Mouse (Mus musculus) kidney, adult 8-10 months (tissue): ENCODE measurements around the gene 2700049A03Rik.

Experiments
- DNase-seq, 2 experiments: peaks; one replicate each; pipeline ENCODE4 v3.0.0; 2022

Gene 2700049A03Rik

DNA sequence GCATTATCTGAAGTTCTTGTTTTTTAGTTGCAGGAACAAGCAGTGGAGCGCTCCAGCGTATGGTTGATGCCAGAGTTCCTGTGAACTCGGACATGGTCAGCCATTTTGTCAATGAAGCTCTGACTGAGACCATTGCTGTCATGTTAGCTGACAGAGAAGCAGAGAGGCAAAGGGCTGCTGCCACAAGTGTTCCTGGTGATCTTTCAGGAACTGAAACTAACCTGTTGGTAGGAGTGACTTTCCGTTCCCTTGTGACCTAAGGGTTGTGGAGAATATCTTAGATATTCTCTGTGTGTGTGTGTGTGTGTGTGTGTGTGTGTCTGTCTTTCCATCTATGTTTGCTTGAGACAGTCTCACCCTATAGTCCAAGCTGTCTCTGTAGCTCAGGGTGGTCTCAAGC is 47.7 kb downstream of the 2700049A03Rik start:
- DNase-seq, result no peak

DNA sequence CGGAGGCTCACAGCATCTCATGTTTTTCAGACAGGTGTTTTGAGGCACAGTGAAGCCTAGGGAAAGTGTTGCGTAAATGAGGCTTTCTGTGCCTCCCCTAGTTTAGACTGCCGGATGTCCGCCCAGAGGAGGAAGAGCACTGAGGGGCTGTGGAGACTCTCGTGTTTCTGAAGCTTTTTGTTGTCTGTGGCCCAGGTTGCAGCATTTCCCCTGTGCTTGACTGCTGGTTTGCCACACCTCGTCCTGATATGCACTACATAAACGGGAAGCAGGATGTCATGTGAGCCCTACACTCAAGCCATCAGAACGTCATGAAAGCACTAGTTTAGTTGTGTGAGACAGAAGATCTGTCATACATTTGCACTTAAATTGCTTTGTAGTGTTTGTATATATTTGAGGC is 56.1 kb downstream of the 2700049A03Rik start:
- no peak for DNase-seq

DNA sequence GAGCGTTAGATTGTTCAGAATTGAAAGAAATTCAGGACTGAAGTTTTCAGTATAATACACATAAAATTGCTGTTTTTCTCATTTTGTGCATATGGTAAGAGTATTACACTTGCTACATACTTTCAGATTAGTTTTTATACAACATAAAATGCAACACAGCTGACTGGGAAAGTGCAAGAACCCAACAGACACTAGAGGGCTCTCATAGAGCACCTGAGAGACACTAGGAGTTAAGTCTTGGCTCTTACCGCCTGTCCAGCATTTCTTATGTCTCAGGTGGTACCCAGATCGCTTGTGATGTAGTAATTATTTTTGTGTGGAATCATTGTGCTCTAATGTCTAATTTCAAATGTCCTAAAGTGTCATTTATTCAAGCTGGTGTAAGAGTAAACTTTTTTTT is 61.0 kb downstream of the 2700049A03Rik start:
- DNase-seq, result peak in 1 of 2 experiments; percentile 23

DNA sequence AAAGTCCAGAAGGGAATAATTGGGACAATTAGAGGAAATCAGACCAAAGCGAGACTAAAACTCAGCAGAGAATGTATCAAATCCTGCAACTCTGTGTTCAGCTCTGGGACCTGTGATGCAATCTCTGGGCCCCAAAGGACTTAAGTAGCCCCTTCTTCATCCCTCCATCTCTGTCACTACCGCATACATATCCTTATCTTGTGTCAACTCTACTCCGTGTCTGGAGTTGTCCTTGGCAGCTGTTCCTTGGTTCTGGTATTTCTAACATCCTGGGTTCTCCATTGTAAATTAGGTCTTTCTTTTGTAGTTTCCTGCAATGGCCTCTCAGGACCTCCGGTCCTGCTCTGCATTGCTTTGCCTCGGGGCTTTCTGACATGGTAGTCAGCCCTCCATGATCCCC is 65.1 kb downstream of the 2700049A03Rik start:
- no peak for DNase-seq

DNA sequence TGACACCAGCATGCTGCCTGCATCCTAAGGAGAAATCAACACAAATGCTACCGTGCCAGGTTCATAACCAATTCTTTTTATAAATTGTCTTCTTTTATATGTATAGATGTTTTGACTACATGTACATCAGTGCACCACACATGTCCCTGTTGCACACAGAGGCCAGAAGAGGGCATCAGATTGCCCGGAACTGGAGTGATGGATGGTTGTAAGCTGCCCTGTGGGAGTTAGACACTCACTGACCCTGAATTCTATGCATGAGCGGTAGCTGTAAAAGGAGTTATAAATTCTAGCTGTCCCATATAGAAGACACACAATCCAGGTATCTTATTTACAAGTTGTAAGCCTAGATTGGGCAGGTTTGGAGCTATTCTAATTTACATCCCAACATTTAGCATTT is 67.7 kb downstream of the 2700049A03Rik start:
- no peak for DNase-seq

DNA sequence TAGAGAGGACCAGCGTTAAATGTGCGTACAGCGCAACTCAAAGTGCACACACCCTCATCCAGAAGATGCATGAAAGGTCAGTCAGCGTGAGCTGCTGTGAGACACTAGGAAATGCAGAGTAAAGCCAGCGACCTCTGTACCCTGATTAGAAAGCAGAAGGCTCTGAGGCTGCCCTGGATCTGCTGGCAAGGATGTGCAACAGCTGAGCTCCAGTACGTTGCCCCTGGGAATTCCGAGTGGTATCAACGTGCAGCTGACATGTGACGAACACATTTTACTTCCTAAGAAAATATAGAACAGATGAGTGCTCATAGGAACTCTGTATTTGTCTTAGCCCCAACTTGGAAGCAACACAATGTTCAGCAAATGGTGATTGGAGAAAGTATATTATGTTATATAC is 80.5 kb downstream of the 2700049A03Rik start:
- no peak for DNase-seq

DNA sequence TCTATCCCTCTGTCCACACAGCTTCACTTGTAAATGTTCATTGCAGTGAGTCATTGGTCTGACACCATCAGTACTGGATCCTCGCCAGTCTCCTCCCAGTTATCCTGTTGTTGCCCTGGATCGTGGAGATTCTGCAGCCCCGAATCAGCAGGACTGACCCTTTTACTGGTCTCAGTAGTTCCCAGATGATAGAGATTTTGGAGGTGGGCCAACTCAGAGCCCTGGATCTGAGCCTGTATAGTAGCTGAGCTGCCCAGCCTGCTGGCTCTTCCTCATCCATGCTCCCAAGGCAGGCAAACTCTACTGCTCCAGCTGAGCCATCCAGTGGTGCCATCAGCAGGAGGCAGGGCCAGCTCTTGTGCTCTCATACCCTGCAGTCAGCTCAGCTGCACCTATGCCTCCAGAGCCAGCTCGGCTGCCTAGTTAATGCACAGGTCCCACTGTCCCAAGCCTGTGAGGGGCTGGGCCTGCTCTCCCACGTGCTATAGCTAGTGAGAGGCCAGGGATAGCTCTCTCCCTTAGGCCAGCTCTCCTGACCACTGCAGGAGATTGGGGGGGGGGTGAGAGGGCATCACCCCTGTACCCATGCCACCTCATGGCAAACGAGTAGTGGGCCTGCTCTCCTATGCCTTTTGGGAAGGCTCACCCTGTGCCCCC is 81.3 kb downstream of the 2700049A03Rik start:
- DNase-seq, result no peak

DNA sequence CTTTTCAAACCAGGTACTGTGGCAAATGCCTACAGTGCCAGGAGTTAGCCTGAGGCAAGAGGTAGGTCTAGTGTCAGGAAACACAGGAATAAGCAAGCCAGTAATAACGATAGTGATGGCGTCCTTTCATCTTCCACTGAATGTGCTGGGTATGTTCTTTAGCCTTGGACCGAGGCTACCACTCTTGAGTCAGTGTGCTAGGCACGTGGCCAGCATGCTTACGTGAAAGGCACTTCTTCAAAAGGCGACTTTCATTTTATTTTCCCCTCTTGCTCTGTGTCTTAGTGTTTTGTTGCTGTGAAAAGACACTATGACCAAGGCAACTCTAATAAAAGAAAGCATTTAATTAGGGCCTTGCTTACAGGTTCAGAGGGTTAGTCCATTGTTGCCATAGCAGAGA is 86.1 kb downstream of the 2700049A03Rik start:
- DNase-seq, result no peak

DNA sequence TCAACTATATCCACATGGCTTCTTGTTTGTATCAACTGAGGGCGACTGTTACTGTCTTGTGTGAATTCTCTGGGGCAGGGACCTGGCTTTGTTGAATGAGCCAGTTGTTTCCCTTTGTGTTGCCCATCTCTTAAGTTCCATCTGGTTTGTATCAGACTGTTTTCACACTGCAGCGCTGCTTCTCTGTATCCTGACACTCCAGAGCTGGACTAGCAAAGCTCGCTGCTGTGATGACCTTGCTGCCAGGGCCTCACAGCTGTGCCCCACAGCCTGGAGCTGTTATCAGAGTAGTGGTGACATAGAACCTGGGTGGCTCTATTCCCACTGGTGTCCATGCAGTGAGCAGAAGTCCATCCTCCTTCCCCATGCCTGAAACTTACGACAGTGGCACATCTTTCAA is 91.1 kb downstream of the 2700049A03Rik start:
- no peak for DNase-seq

DNA sequence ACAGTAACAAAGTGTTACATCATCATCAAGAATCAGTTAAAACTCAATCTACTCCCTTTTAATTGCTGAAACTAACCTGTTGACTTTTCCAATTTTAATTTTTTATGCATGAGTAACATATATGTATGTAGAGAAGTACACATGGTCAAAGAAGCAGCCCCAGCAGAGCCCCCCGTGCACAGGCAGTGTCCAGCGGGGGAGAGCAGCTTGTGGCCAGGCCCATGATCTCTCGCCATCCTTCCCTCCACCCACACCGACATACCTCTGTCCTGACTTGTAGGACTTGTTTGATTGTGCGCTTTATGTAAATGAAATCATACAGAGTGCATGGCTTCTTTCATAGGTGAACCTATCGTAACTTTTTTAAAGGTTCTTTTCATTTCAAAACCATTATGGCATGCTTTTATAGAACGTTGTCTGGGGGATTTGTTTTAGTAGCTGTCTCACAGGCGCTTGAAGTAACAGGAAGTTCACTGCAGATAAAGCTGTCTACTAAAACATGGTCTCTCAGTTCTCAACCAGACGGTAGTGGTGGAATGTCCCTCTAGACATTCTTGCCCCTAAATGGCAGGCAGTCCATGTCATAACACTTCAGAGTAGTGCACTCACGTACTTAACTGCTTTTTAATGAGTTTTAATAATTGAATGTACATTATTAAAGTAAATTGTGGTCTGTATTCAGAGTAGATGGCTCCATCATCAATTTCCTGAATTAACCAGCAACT is 92.4 kb downstream of the 2700049A03Rik start:
- no peak for DNase-seq

DNA sequence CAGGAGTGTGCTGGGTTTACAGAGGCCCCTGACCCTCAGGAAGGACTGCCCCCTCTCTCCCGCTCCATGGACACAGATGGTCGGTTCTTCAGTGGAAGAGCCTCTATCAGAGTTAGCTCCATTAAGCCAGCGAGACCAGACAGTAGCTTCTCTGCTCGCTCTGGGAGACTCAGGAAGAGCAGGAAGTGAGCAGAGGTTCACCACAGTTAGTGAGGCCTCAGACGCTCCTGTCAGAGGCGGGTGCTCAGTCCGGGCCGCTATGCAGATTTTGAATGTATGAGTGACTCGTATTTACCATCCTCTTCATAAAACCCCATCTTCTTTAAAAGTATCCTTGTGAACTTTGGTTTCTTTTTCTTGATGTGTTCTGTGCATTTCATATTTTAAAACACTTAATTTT is 94.9 kb downstream of the 2700049A03Rik start:
- DNase-seq, result no peak

DNA sequence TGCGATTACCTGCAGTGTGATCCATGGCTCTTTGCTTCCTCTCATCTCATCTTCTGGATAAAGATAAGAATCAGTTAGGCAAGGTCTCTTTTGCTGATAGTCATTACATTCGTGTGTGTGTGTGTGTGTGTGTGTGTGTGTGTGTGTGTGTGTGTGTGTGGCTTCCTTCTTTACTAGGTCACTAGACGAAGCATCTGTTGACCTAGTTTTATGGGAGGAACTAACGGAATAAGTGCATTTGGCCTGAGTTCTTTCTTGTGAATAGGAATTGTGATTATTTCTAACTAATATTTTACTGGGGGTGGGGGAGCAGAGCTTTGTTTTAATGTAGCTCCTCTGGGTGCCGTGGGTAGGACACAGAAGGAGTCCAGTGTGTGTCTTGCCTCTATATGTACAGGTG is 96.8 kb downstream of the 2700049A03Rik start:
- DNase-seq, result no peak

DNA sequence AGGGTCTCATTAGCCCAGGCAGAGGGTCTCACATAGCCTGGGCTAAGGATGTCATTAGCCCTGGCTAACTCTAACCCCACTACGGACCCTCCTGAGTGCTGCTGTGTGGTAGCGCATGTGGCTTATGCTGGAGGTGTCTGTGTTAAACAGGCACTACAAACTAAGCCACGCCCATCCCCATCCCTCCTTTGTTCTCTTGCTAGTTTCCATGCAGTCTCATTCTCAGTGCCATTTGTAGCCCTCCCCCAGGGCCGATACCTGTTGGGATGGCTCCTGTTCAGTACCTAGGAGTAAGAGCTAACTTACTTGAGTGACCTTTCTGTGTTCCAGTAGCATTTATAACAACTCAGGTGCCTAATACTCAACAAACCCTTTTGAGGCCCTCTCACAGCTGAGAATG is 100.4 kb downstream of the 2700049A03Rik start:
- no peak for DNase-seq

DNA sequence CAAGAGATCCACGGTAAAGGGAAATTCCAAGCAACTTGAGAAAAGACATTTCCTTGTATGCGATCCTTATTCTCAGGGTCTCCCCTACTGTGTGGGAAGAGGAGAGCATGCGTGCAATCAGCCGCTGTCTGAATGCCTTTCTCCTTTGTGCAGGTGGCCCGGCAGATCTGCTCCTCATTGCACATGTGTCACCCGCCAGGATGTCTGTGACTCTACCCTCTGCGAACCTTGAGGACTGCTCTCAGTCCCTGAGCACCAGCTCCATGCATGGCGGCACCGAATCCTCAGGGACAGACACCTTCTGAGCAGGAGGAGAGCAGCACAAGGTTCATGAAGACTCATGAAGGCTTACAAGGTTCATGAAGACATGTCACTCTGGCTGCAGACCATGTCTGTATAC is 106.1 kb downstream of the 2700049A03Rik start:
- DNase-seq, result no peak

DNA sequence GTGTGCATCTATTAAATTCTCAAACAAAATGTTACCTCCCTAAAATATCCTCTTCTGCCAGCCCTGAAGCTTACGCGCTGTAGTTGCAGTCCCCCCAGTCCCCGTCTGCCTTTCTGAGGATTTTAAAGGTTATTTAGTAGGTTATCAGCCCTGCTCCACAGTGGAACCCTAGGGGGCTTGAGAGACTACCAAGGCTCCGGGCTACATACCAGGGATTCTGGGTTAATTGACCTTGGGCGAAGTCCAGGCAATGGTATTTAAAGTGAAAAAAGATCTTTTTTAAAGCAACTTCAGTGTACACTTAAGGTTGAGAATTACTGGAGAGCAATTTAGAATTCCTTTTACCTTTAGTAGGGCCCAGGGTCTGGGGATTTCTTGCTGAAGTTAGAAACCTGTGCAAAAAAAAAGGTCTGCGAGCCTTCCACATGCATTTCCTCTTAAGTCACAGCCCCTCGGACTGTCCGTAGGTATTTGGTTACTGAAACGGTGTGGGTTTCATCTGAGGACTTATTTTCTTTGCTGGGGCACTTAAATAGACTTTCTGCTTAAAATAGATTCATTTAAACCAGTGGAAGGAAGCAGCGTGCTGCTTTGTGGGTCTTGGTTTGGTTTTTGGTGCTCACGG is 108.2 kb downstream of the 2700049A03Rik start:
- peak; percentile 9 for DNase-seq

DNA sequence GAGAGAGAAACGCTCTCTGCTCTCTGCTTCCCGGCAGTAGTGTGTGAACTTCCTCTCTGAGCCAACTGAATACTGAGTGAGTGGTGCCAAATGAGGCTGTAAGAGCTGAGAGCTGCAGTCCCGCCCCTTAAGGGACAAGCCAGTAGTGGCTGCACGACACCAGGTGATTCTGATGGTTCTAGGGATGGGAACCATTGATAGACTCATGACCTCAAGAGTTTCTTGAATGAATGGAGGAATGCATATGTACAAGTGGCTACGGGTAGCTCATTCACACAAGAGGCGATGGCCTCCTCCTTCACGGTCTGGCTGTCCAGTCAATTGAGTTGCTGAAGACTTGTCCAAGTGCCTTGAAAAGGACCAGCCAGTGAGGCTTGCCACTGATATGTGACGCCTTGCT is 110.5 kb downstream of the 2700049A03Rik start:
- no peak for DNase-seq

DNA sequence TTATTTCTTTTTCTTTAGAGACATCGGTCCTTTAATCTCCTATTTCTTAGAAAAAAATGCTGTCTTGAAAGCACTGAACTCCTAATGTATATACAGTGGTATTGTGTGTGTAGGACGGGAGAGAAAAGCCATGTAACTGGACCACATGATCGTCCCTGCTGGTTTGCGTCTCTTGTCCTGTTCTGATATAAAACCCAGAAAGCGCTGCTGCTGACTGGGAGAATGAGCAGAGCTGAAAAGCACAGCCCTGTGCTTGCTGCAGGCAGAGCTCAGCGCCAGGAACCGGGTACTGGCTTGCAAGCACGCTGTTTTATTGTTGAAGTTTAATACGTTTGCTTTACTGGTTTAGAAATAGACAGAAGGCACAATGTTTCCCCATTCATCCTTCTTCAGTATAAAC is 112.7 kb downstream of the 2700049A03Rik start:
- no peak for DNase-seq

DNA sequence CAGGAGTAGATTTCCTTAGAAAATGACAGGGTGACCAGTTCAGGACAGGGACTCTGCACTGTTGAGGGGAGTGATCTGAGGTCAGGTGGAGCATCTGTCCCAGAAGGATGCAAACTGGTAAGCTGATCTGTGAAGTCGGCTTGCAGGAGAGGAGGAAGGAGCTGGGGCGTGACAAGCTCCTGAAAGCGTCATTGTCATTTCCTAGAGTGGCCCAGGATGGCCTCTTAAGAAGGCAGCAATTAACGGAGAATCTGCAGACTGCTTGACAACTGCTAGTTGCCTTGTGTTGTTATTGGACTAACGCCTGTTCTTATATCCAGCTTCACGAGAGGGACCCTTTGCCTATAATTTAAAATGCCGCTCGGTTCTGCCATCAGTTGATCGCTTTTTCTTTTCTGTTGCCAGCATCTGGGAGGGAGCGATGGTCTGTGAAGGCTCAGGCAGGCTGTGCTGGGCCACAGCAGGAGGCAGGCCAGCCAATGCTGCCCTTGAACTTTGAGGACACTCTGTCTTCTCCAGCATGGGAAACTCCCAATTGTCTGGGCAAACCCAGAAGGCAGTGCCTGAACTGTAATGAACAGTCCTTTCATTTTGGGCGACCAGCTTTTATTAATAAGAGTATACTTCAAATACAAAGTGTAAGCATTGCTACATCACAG is 116.0 kb downstream of the 2700049A03Rik start:
- no peak for DNase-seq

DNA sequence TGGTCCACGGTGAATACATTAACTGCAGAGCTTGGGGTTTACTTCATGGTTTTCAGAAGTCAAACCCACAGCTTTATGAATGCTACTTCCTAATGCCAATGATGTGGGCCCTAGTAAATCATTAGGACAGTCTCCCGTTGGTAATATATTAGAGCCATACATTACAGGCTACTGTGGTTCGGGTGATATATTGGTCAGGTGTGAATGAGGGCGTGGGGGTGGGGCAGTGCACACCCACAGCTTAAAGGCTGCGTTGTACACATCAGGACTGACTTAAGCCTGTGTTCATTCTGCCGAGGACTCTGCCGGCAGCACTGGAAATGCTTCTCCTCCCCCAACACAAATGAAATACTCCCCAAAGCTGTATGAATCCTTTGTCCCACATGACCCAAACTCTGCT is 118.1 kb downstream of the 2700049A03Rik start:
- DNase-seq, result no peak

DNA sequence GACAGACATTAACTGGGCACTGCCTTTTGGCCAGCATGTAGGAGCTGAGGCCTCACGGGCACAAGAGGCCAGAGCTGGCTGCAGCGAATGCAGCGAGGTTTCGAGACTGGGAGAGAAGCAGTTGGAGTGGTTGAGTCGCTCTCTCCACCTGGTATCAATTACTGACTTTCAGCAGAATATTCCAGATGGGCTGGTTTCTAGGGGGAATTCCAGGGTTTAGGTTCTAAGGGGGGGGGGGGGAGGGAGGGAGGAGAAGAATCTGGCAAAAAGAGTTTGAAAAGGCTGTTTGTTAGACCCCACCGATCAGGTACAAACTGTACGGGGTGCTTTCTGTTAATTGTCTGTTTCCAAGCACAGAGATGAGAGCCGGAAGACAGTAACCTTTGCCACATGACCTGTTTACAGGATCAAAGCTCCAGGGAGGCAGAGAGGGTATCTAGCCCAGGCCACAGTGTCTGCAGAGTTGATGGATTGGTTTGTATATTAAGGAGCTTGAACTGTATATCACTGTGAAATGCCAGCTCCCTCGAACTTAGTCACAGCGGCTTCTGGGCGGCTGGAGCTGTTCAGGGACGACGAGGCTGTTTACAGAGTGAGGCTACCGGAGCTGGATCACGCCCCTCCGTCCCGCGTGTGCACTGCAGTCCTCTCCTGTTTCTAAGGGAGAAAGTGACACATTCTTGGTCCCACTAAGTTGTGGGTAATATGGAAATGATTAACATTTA is 121.7 kb downstream of the 2700049A03Rik start:
- no peak for DNase-seq

DNA sequence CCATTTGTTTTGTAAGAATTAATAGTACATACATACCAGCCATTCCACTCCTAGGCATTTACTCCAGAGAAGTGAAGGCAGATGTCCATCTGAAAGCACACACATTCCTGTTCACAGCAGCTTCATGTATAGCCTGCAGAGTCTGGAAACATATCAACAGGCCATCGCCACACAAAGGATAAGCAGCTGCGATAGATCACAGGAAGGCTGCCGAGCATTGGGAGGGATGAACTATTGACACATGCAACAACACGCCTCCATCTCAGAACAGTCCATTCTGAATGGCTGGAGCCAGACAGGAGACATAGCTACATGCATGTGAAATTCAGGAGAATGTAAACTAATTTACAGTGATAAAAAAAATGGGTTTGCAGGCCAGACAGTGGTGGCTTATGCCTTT is 127.6 kb downstream of the 2700049A03Rik start:
- DNase-seq, result no peak

DNA sequence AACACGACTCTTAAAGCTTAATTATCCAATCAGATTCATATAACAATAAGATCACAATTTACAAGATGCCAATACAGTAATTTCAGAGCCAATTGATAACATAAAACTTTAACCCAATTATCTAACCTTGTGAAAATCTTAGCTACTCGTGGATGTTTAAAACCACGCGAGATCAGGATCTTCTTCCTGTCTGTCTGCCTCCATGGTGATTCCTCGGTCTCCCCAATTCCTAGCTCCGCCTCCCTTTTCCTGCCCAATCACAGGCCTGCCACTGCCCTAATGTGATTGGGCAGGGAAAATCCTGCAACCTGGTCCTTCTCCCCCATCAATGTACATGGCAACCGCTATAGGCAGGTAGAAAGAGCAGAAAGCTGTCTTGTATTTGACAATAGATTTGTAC is 132.7 kb downstream of the 2700049A03Rik start:
- no peak for DNase-seq

DNA sequence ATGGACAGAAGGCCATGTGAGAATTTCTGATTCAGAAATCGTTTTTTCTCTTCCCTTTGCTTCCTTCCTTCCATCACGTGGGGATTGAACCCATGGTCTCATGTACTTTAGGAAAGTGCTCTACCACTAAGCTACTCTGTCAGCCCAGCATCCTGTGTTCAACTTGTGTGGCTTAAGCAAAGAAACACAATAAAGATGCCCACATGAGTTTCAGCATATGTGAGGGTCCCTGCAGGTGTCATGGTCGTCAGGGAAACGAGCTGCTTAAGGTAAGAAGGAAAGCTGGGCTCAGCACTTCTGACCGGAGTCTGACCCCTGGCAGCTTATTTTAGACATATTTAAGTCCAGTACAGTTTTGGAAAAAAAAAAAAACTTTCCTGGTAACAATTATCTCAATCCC is 134.5 kb downstream of the 2700049A03Rik start:
- DNase-seq, result no peak
